Mouse (Mus musculus) spleen, embryonic (tissue): ENCODE data around the gene Gorasp2.

Experiments used
- CTCF ChIA-PET: fragments of 350-600 bp; sonication (Branson Sonifier 250); formaldehyde crosslinking; loops from one replicate; lab custom pipeline; 2022; lab: Charles Lee

Gene Gorasp2

GRCm38 (mm10) chr2:70660887-70661714, at the start of gene Gorasp2:
TSS of gene Gorasp2 (plus strand) at chr2:70661576.
- CTCF ChIA-PET: interaction anchor here (0.6 to 1.1 kb wide), 2 partner anchors 9 to 309 kb away, joined by 3 read pairs; no protein-coding TSS in a partner anchor

- CTCF ChIA-PET: interaction anchor here (0.7 kb wide), 1 partner anchor 45 kb away, joined by 3 read pairs; no protein-coding TSS in a partner anchor
These were observed 46.5 kb upstream of the Gorasp2 start for GRCm38 (mm10) chr2:70614745-70615351.

DNA sequence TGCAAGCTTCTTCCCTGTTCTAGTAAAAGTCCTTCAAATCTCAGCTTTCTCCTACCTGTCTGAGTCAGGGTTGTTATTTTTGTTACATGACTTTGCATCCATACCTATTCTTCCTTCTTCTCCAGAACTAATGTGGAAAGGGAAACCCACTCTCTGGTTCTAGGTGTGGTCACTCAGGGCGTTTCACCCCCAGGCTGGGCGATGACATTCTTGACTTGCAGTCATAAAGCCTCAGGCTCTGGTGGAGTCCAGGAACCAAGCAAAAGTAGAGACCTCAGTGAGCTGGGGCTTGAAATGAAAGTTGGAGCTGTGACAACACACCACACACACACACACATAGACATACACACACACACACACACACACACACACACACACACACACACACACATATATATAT, 45.3 kb upstream of the Gorasp2 start:
- CTCF ChIA-PET: no interaction called here

DNA sequence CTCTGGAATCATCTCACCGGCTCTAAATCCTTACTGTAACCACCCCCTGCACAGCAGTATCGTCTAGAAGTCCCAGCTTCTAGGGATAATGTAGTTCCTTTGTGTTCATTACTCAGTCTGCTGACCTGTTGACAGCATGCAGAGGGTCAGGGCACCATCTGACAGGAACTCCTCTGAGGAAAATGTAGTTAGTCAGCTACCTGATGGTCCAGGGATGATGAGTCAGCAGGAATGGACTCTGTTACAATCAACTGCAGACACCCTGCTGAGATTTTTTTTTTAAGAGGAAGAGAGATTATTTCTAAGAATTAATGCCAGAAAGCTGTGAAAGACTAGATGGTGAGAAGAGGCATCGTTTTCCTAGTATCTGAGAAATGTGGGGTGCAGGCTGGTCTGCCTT, 44.8 kb upstream of the Gorasp2 start:
- CTCF ChIA-PET: no interaction called here

- CTCF ChIA-PET: no interaction called here
These were observed 42.0 kb upstream of the Gorasp2 start for GRCm38 (mm10) chr2:70619232-70619835.

GRCm38 (mm10) chr2:70620225-70620624, 41.2 kb upstream of the Gorasp2 start:
- CTCF ChIA-PET: interaction anchor here (0.7 to 0.8 kb wide), 2 partner anchors 48 to 52 kb away, joined by 4 read pairs; no protein-coding TSS in a partner anchor

- CTCF ChIA-PET: no interaction called here
These were observed 39.1 kb upstream of the Gorasp2 start for GRCm38 (mm10) chr2:70622244-70622643.

- CTCF ChIA-PET: interaction anchor here (1.2 kb wide), 1 partner anchor 18 kb away, joined by 3 read pairs; no protein-coding TSS in a partner anchor
These were observed 35.6 kb upstream of the Gorasp2 start for GRCm38 (mm10) chr2:70625761-70626160.

GRCm38 (mm10) chr2:70628397-70628796, 33.0 kb upstream of the Gorasp2 start:
- CTCF ChIA-PET: no interaction called here

DNA sequence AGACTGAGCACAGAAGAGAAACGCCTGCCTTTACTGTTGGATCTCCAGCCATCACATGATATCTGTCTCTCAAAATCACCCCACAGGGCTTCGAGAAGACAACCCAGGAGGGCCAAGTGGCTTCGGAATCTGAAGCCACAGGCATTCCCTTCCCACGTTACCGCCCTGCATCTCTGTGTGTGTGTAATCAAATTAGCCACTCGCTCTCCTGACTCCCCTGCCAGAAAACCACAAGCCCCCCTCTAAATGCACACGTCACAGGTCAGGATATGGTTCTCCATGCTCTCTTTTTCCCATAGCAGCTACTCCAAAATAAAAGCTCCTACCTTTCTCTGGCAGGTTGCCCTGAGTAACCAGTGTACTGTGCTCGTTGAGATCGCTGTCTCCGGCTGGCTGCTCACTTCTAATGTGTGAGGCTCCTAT, 32.0 kb upstream of the Gorasp2 start:
- CTCF ChIA-PET: no interaction called here

DNA sequence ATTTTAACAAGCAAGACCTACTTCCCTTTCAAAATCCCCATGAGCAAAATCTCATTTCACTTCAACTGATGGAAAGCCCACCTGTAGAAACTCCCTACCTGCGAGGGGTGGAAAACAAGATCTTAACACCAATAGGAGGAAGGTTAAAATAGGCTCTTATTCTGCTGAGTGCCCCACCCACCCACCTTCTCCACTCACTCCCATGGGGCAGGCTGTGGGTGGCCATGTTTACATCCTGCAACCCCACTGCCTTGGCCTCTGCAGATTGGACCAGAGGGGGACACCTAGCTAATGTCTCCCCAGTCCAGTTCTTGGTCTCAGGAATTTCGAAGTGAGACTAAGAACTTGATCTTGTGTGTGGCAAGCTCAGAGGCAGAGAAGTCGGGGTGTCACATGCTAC, 31.5 kb upstream of the Gorasp2 start:
- CTCF ChIA-PET: no interaction called here

DNA sequence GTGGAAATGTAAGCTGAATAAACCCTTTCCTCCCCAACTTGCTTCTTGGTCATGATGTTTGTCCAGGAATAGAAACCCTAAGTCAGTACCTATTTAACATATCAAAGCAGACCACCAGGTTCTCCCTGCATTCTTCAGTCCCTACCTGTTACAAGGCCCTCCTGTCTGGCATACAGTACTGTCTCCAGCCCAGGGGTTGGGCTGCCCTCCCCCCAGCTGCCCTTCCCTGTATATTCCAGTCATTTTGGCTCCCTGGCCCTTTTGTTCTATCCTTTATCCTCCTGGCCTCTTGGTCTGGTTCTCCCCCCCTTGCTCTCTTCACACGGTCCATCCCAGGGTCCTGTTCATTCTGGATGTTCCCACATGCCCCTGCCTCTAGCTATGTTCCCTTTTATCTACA, 30.1 kb upstream of the Gorasp2 start:
- CTCF ChIA-PET: no interaction called here

GRCm38 (mm10) chr2:70632412-70632811, 29.0 kb upstream of the Gorasp2 start:
- CTCF ChIA-PET: no interaction called here

DNA sequence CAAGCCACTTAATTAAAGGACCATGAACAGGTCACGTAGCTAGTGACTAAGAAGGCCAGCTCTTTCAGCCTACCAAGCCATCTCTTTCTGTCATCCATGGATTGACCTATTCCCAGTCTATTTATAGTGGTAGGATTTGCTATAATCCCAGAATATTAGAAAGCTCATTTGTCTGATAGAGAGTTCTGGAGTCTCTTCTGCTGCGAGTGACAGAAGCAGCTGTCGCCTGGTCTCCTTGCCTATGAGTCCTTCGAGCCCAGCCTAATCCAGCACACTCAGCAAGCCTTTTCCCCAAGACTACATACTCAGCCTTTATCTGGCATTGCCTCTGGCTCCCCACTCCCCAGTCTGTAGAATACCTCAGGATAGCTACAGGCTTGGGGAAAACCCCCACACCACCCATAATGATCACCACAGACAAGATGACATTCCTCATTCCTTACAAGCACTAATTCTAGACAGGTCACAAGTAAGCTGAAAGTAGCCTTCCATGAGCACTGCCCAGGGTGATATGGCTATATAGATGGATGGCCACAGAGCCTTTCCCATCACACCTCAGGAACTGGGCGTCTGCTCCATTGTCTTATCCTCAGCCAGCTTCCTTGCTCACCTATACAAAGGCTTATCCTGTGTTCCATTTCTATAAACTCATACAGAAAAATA, 27.2 kb upstream of the Gorasp2 start:
- CTCF ChIA-PET: no interaction called here

- CTCF ChIA-PET: interaction anchor here (0.6 kb wide), 1 partner anchor 193 kb away, joined by 5 read pairs; no protein-coding TSS in a partner anchor
These were observed 20.4 kb upstream of the Gorasp2 start for GRCm38 (mm10) chr2:70640968-70641367.

- CTCF ChIA-PET: interaction anchor here (0.9 to 1.4 kb wide), 2 partner anchors 16 to 18 kb away, joined by 3 read pairs; no protein-coding TSS in a partner anchor
These were observed 18.3 kb upstream of the Gorasp2 start for GRCm38 (mm10) chr2:70642971-70643565.

DNA sequence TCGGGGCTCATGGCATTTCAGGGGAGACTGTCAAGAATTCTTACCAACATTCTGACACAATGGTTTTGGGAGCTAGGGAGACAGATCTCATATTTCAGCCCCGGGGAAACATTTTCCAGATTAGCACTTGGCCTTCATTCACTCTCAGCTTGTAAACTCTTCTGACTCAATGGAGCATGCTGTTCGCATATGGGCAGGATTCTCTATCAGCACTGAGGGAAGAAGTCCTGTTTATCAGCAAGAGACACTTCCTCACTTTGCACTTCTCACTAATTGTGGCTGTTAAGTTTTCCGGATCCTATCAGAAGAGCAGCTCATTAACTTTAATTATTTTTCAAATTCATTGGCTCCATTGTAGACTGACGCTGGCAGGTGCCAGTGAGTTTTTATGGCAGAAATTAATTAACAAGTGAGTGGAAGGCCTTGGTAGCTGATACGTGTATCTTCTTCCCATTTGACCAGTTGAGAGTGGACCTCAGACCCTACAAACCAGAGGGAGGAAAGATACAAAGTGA, 16.1 kb upstream of the Gorasp2 start:
- CTCF ChIA-PET: no interaction called here

GRCm38 (mm10) chr2:70647681-70648080, 13.7 kb upstream of the Gorasp2 start:
- CTCF ChIA-PET: no interaction called here

GRCm38 (mm10) chr2:70648271-70648670, 13.1 kb upstream of the Gorasp2 start:
- CTCF ChIA-PET: no interaction called here

DNA sequence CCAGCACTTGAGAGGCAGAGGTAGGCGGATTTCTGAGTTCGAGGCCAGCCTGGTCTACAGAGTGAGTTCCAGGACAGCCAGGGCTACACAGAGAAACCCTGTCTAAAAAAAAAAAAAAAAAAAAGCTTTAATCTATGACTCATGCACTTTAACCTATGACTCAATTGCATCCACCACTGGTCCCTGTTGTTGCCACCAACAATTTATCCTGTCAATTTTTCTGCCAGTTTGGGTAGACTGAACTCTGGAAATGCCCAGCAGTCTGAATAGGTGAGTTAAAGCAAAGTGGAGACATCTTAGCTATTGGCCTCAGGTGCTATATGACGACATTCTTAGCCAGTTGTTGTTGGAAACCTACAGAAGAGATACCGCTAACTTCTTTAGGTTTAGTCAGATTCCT, 11.9 kb upstream of the Gorasp2 start:
- CTCF ChIA-PET: interaction anchor here (0.7 kb wide), 1 partner anchor 161 kb away, joined by 3 read pairs; no protein-coding TSS in a partner anchor

GRCm38 (mm10) chr2:70651820-70652219, 9.6 kb upstream of the Gorasp2 start:
- CTCF ChIA-PET: interaction anchor here (1.0 kb wide), 1 partner anchor 8 kb away, joined by 3 read pairs; no protein-coding TSS in a partner anchor
